Mouse (Mus musculus) cerebellum, postnatal 14 days (tissue): ENCODE results near the gene Dnajb12.

Experiments used
- DNase-seq, 2 experiments: peaks; one replicate each; pipeline ENCODE4 v3.0.0; 2021; ENCODE audit warnings: mixed read lengths in 2 of 2

The Dnajb12 gene

DNA sequence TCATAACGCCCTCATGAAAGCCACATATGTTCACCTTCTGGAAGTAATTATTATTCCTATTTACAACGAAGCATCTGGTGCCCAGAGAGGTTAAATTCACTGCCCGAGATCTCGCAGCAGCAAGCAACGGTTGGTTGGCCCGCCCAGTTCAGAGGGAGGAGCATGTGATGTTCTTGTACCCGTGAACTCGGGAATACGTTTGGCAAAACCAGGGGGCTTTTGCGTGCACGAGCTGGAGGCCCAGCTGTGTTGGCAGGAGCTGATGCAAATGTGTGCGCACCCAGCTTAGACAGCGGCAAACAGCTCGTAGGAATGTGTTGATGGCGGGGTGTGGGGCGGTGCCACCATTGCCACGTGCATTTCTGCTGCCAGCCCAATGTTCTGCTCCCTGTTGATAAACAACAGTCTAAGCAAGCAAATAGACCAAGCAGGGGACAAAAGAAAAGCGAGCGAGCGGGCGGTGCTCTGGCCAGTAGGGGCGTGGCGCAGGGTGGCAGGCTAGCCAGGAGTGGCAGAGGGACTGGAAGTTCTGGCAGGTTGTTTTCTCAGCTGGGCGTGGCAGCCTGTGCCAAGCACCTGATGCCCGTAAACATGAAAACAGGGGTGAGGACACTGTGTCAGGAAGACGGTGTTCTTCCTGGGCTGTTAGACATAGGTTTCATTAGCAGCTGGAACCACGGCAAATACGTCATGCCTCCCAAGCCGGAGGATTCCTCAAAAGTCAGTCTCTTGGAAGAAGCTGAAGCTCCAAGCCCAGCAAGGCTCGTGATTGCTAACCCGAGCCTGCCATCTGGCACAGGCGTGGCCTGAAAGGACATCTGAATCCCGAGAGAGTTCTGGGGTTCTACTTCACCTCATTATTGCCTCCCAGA is 41.7 kb downstream of the Dnajb12 start:
- DNase-seq, result peak; percentile 72 to 77

DNA sequence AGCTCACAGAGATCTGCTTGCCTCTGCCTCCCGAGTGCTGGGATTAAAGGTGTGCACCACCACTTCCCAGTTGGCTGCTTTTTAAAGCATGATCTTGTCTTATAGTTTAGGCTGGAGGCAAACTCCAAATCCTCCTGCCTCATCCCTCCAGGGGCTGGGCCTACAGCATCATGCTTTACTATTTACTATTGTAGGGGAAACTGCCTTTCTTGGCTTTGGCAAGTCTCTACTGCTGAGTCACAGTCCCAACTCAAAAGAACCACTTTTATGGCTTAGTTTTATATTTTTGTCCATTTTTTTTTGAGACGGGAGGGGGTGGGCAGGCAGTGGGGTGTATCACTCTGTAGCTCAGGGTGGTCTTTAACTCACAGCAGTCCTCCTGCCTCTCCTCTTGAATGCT is 44.1 kb downstream of the Dnajb12 start:
- DNase-seq, result no peak

DNA sequence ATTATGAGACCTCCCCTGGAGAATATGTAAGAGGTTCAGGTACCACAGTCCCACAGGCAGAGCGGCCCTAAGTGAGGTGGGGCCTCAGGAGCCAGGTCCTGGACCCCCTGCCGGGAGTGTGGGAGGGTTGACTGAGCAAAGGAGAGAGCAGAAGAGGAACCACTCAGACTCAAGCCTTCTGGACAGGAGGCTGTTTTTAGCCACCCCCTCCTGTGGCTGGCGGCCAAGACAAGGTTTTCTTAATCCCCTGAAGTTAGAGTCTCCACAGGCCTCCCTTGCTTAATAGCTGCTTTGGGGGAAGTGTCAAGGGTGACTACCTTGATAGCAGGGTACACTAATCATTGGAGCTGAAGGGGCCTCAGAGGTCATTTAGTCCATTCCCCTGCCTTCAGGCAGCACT is 44.9 kb downstream of the Dnajb12 start:
- DNase-seq, result peak; percentile 43 to 64

DNA sequence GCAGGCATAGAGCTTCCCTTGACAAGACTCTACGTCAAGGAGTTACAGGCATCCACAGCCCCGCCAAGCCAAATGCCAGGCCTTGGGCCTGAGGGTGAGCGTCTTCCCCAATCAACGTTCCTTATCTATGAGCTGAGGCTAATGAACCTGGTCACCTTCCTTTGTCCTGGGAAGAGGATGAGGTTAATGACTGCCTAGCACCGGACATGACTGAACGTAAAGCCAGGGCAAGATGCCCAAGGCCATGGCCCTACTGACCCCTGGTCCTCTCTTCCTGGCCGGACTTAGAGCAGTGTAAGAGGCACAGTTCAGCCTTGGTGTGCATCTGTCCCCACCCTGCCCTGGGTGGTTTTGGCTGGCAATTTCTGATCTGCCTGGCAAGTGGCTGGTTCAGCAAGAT is 49.8 kb downstream of the Dnajb12 start:
- DNase-seq, result no peak

DNA sequence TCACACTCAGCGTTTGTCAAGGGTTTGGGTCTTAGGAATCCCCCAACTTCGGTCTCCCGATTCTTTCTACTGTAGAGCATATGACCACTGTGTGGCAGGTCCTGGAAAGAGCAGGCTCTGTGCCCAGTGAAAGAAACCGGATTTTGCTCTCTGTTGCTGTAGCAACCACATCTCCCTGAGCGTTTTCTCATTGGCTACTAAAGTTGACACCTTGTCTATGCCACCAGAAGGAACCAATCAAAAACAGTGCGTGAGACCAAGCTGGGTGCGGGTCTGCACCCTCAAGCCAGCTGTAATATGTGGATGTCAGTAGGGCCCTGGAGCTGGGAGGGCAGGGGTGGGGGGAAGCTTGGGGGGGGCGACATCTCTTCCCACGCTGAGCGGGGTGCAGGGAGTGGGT is 51.6 kb downstream of the Dnajb12 start:
- DNase-seq, result peak in 1 of 2 experiments; percentile 61

DNA sequence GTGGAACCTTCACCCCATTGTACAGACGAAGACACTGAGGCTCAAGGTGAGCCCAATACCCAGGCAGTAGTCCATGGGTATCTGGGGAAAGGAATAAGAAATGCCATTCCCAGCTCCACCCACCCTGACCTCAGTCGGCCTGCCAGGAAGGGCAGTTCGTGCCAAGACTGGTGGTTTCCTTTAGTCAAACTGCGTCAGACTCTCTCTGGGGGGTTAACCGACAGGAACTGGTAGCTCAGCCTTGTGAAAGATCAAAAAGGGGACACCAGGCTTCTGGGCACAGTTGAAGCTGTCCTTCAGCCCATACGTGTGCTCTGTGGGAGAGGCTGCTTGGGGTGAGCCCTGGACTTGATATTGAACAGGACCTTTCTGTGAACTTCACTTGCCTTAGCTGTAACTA is 53.2 kb downstream of the Dnajb12 start:
- peak in 1 of 2 experiments; percentile 42 for DNase-seq

DNA sequence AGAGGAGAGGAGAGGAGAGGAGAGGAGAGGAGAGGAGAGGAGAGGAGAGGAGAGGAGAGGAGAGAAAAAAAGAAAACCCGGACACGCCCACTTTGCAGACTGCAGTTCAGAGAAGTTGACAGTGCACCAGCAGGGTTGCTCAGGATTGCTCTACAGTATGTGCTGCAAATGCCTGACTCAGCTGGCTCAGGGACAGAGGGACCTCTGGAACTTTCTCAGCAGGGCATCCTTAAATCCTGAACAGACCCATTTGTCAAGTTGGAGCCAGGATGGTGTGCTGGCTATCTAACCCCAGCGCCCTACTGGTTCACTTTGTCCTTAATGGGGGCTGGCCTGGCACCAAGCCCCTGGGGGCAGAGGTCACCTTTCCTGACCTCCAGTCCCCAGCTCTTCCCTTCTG is 54.7 kb downstream of the Dnajb12 start:
- DNase-seq, result no peak

DNA sequence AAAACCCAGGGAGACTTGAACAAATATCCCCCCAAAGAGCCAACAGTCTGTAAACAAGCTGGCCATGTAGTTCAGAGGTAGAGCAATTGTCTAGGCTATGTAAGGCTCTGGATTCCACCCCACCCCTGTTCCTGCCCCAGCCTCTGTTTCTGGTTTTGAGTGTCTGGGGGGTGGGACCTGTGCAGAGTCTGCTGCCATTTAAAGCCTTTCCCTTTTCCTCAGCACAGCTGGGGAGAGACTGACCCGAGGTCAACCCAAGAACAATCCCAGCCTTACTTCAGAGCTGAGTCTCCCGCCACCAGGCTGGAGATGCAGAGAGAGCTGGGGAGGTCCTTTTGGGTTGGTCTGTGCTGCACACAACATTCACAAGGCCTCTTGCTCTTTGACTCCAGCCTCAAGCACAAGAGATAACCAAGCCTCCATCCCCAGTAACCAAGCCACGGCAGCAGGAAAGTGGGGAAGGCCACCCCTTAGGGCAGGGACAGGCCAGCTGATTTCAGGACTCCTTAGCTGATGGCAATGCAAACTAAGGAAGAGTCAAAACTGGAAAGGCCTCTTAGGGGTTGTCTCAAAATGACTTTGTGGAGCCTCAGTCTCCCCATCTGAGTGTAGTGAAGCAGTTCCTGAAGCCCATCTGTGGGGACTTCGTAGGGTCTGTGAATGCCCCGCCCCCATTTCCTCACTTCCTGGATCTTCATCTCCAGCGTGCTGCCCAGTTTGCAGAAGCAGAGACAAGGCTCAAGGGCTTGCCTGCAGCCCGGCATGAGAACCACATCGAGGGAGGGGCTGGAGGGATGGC is 56.9 kb downstream of the Dnajb12 start:
- DNase-seq, result no peak

DNA sequence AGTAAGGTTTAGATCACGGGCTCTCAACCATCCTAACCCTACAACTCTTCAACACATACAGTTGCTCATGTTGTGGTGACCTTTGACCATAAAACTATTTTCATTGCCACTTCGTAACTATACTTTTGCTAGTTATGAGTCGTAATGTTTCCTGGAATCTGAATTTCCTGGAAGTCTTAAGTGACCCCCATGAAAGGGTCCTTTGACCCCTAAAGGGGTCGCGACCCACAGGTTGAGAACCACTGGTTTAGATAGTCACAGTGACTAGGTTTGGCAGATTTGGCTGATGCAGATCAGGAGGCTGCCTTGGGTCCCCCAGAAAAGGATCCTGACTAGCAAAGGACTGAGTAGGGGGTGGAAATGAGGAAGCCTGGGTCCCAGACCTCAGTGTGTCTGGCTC is 59.3 kb downstream of the Dnajb12 start:
- DNase-seq, result no peak

DNA sequence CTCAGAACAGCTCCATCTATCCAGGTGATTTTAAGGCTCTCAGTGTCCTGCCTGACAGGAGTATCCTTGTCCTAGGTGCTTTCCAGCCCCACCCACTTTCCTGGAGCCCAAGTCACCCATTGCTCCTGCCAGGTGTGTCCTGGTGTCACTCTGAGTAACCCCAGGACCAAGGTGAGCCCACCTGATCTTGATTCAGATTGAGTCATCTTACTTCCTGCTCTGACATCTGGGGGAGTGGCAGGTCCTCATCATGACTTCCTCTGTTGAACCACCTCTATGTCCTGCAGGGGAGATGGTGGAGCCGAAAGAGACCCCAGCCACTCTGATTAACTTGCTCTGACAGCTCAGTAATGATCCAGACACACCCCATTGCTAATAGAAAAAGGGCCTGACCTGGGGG is 59.7 kb downstream of the Dnajb12 start:
- no peak for DNase-seq

DNA sequence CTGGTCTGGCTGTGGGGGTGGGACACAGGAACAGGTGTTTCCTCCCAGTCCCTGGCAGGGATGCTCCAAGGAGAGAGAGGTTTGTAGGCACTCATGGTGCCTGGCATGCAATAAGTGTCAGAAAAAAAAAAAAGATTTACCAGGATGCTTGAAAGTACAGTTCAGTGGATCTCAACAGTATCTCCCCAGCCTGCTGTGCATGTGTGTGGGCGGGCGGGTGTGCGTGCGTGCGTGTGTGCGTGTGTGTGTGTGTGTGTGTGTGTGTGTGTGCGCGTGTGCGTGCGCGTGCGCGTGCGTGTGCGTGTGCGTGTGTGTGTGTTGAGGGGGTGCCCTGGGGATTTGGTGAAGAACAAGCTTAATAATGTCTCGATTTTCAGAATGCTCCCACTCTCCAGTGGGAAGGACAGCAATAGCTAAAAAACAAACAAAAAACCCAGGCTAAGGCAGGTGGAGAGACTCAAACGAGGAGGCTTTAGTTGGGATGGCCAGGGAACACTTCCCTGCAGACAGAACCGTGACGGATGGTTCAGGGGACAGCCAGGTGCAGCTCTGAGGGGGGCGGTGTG is 63.0 kb downstream of the Dnajb12 start:
- peak; percentile 58 to 72 for DNase-seq

DNA sequence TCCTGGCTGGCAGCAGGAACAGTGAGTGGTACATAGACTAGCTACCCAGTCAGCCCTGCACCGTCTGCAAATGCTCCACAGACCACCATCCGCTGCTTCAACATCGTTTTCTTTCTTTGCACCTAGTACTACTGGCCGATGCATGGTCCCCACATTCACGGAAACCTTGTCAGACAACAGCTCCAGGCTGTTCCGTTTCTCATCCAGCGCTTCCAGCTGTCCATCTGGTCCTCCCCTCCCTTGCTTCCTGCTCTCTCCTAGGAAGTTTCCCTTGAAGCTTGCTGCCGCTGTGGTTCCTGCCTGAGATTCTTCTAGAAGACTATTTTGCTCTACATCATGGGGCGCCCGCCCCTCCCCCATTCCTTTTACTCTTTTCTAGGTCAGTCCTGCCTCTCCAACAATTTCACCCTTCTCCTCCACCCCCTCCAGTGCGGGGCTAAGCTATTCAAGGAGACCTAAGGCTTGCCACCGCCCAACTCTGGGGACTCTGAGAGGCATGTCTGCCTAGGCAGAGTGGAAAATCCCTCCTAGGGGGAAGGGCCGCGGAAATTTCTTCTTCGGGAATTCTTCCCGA is 63.6 kb downstream of the Dnajb12 start:
- peak; percentile 72 to 84 for DNase-seq

DNA sequence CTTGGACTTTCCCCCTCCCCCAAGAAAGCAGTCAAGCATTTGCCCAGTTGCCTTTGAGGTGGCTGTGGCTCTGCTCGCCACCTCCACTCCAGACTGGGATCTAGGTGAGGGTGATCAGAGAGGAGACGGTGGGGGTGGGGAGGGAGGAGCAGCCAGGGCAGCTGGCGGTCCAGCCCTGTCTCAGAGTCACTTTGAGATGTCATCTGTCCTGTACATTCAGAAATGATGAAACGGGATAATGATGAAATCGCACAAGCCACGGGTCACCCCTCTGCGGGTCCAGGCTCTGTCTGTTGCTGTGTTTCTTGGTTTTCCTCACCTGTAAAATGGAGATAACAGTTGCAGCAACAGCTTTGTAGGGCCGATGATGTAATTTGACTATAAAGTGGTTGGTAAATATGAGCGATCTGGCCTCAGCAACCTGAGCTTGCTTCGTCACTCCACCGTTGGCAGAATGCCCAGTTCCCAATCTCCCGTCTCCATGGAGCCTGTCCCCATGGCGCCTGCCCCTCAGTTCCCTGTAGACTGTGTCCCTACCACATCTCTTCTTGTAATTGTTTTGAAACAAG is 64.1 kb downstream of the Dnajb12 start:
- peak; percentile 75 to 83 for DNase-seq

DNA sequence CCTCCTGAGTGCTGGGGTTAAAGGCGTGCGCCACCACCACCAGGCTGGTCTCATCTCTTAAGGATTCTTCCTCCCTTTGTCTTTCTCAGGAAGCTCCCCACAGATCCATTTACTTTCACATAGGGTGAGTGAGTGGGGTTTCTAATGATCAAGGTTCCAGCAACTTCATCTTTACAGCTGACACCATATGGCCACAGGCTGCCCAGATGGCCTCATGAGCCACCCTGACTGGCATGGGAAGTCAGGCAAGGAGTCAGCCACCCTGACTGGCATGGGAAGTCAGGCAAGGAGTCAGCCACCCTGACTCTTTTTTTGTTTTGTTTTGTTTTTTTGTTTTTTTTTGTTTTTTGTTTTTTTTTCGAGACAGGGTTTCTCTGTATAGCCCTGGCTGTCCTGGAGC is 66.1 kb downstream of the Dnajb12 start:
- DNase-seq, result no peak

DNA sequence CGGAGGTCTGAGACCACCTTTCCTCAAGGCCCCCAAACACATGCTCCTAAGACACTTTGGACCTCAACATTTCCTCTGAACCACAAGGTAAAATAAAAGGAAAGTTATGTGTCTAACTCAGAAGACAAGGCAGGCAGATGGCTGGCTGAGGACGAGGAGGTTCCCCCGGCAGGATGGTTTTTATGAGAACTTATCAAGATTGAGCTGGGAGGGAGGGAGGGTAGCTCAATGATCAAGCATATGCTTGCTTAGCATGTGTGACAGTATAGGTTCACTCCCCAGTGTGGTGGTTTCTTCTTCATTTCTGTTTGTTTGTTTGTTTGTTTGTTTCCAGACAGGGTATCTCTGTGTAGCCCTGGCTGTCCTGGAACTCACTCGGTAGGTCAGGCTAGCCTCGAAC is 67.0 kb downstream of the Dnajb12 start:
- no peak for DNase-seq

DNA sequence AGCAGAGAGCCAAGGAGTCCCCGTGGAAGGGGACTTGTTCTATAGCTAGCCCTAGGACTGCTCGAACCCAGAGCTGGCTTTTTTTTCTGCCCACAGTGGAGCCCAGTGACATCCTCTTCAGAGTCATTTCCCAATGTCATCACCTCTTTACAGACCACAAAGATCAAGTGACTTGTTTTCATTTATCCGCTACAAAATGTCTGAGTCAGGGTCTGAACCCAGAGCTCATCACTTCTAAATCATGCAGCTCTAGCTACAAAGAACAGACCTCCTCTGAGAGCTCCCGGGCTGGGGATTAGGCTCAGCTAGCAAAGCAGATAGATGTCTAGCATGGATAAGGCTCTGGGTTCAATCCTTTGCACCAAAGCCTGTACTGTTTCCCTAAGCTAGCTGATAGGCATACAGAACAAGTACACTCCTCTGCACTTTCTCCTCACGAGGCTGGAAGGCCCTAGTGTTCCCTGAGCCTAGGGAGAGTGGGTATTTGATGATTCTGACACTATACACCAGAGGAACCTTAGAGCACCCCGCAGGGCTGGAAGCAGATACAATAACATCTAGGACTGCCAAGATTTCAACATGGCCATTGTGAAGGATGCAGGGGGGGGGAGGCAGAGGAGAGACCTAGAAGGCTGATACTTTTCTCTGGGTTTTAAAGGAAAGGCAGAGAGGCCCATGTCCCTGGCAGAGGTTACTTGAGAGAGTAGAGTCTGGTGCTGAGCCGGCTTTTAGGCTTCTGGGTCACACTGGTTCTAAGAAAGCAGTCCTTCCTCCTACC is 68.1 kb downstream of the Dnajb12 start:
- DNase-seq, result peak in 1 of 2 experiments; percentile 26

DNA sequence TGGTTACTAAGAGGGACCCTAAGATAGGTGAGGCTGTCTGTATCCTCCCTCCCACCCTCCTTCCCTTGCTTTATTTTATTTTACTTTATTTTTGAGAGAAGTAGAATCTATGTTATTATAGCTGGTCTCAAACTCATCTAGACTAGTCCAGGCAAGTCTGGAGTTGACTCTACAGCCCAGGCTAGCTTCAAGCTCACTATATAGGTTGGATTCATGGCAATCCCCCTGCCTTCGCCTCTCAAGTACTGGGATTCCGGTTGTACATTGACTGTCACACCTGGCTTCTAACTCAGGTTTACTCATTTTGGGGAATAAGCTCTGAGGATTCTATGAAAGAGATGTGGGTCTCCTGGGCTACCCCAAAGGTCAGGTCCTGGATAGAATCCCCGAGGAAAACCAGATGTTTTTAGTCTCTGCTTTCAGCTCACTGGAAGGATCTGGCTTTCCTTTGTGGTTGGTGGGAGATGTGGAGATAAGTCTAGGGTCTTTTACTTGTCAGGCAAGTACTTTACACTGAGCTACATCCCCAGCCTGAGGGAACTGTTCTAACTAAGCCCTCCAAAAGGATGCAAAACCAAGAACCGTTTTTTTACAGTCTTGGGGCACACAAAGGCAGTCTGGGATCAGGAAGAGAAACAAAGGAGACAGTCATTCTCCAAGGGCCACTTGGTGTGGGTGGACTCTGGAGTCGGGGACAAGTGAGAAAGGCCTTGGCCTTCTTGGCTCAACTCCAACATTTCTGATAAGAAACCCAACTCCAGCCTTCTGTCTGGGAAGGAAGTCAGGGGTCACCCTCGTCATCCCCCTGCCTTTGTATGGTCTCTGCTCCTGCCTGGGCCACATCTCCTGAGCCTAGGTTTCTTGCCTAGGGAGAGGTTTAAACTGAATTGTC is 69.3 kb downstream of the Dnajb12 start:
- DNase-seq, result peak; percentile 41 to 42
